Mouse (Mus musculus) brain, embryonic 14.5 days (tissue): ENCODE data around the gene Casz1.

Experiments used
- CTCF ChIP-seq: fragments of 200-500 bp; IDR thresholded peaks from 2 replicates; pipeline ENCODE4 v1.5.1; 2012; ENCODE audit warnings: inconsistent platforms, mild to moderate bottlenecking, moderate library complexity, borderline replicate concordance; ENCODE audit not compliant: insufficient read depth, insufficient read length; ENCODE audit errors: extremely low read depth
- POLR2A ChIP-seq: fragments of 200-500 bp; IDR thresholded peaks from 2 replicates; pipeline ENCODE4 v1.6.1; 2012; ENCODE audit warnings: mild to moderate bottlenecking, inconsistent platforms, borderline replicate concordance; ENCODE audit not compliant: poor library complexity, insufficient read depth, insufficient read length, severe bottlenecking; ENCODE audit errors: extremely low read depth

DNA sequence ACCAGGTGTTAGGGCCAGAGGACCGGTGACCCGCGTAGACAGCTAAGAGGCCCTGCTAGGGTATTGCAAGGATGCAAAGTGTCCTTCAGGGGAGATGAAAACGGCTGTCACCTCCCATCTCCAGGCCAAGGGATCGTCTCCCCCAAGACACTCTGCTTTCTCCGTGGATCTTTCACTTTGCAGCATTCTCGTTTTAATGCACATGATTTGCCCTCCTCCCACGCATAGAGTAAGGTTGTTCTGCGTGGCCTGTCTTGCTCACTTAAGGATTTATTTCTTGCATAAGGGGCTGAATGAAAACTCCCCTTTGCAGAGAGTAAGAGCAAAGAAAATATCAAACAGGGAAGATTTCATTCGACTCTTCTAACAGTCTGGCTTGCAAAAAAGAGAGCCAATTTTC, 593 bp upstream of the Casz1 start:
- no peak for TF ChIP-seq POLR2A
- TF ChIP-seq CTCF = no peak
